ENCODE assay signal across 18 mouse cellular contexts in the genomic region with DNA sequence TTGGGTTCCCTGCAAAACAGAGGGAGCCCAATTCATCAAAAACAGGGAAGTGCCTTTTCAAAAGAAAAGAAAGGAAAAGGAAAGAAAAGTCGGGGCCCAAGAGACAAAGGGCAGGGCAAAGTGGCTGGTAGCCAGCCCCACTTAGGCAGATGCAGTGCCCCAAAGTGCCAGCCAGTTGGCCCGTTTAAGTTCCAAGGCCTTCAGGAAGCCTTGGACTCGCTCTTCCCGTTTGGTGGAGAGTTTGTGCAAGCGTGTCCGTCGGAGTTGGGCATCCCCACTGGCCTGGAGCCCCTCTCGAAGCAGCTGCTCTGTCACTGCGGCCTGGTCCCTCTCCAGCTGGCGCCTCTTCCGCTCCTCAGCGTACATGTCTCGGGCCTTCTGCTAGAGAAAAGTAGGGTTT. TPM values are rescaled to one million over a fixed set of nuclear protein-coding genes. Genes with fewer than 3 reads are reported as not detected.
A peak's percentile ranks its signal among the peaks of the same experiment; 100 is the strongest.
DNase-seq lines count a peak whose midpoint lies in the region; ATAC-seq and TF ChIP-seq lines count a peak whose summit lies in the region.
"Had no signal": no experiment of that assay in that cellular context is flagged by ENCODE, and none has a peak within 500 bp of the region (broad histone marks: within the 10 kb centered on the region; RNA-seq: fewer than 3 reads in every experiment).

No protein-coding gene starts in this region.

- no peak overlapping the region for H3K4me2 ChIP-seq in hindbrain, embryonic 16.5 days (ENCODE audit: low read length)
- H3K4me2 ChIP-seq: limb, embryonic 13.5 days had no signal

- H3K4me1 ChIP-seq in hindbrain, embryonic 16.5 days (ENCODE audit: control insufficient read depth, insufficient read depth, low read depth, low read length): peaks cover 36% of the 10 kb centered on the region

- peak; percentile 40 for DNase-seq in gastrocnemius, adult 2 months
- DNase-seq in gastrocnemius, adult 18-20 months (ENCODE audit: low spot score): no peak
- peak; percentile 41 for DNase-seq in right cerebral cortex, postnatal 4 days
- DNase-seq in right cerebral cortex, adult 18-20 months: no peak
- no peak for DNase-seq in Muller cell, postnatal 12 days (ENCODE audit: inconsistent ontology term)
- no peak for DNase-seq in kidney, postnatal 14 days
- no peak for DNase-seq in MN1 (ENCODE audit: low spot score)
- DNase-seq: B cell, adult 2 months; heart, adult 2 months; lung, adult 2 months; thymus, postnatal 4 days had no signal

- intact Hi-C loops in gastrocnemius, adult 2 months (cut with DNase I): no loop called here

- peaks cover 4% of the 10 kb centered on the region for H3K36me3 ChIP-seq in hindbrain, embryonic 16.5 days (ENCODE audit: control insufficient read depth, insufficient read depth, low read length)

- no peak overlapping the region for H3K9ac ChIP-seq in hindbrain, embryonic 16.5 days (ENCODE audit: low read depth, low read length)
- H3K9ac ChIP-seq: limb, embryonic 13.5 days had no signal

- no peaks in the 10 kb centered on the region for H3K27me3 ChIP-seq in hindbrain, embryonic 16.5 days (replicated peaks; ENCODE audit: control insufficient read depth, insufficient read depth, low read length)
- H3K27me3 ChIP-seq: limb, embryonic 13.5 days had no signal

- H3K9me3 ChIP-seq in hindbrain, embryonic 16.5 days (ENCODE audit: control insufficient read depth, low read length): no peaks in the 10 kb centered on the region
- H3K9me3 ChIP-seq: limb, embryonic 13.5 days had no signal

- no peak for ATAC-seq in hindbrain, embryonic 16.5 days

- H3K4me3 ChIP-seq in gastrocnemius, adult 2 months: no peak overlapping the region
- H3K4me3 ChIP-seq in hindbrain, embryonic 16.5 days (ENCODE audit: low read length): no peak overlapping the region
- H3K4me3 ChIP-seq: heart, adult 2 months; limb, embryonic 13.5 days had no signal

- no peak overlapping the region for H3K27ac ChIP-seq in gastrocnemius, adult 2 months
- H3K27ac ChIP-seq in hindbrain, embryonic 16.5 days (ENCODE audit: low read depth, low read length): peak overlapping the region; percentile 44
- H3K27ac ChIP-seq: heart, adult 2 months; limb, embryonic 13.5 days had no signal

- 50% methylated on average over 13 of the region's 13 CpGs for WGBS in hindbrain, embryonic 16.5 days

- TF ChIP-seq CTCF in gastrocnemius, adult 2 months (IDR thresholded peaks at IDR 0.05): no peak

RNA-seq across cellular contexts. Expression of a gene that starts 2.4 kb away (rescaled TPM):
- 10 to 100 TPM; 28.0 to 53.8 TPM for total RNA-seq in gastrocnemius, adult 2 months (2021)
- total RNA-seq in gastrocnemius, adult 18-20 months (2021): 10 to 100 TPM; 36.3 to 50.4 TPM
- polyA plus RNA-seq in hindbrain, embryonic 16.5 days (2015; fragmentation: Nextera tagmentation; extraction: Ambion mirVana): 909 and 1,029 TPM in 2 replicates

RNA-seq across cellular contexts. Expression of a gene that starts 29.8 kb away (rescaled TPM):
- total RNA-seq in gastrocnemius, adult 2 months (2021): 10 to 100 TPM; 10.8 to 11.6 TPM
- 1 to 10 TPM; 8.6 to 9.7 TPM for total RNA-seq in gastrocnemius, adult 18-20 months (2021)
- polyA plus RNA-seq in hindbrain, embryonic 16.5 days (2015; fragmentation: Nextera tagmentation; extraction: Ambion mirVana): 49.7 and 49.8 TPM in 2 replicates

RNA-seq across cellular contexts. Expression of a gene that starts 47.8 kb away (rescaled TPM):
- total RNA-seq in gastrocnemius, adult 2 months (2021): under 1 TPM; 0.08 to 0.28 TPM
- under 1 TPM; 0.30 to 0.43 TPM for total RNA-seq in gastrocnemius, adult 18-20 months (2021)
- polyA plus RNA-seq in hindbrain, embryonic 16.5 days (2015; fragmentation: Nextera tagmentation; extraction: Ambion mirVana): 0.16 and 0.35 TPM in 2 replicates
- total RNA-seq: adrenal gland, postnatal 36 days; heart, adult 2 months; heart, postnatal 25 days; layer of hippocampus, postnatal 14 days had no signal
- polyA plus RNA-seq: heart, adult 2 months; kidney, embryonic 14.5 days; small intestine, adult 2 months had no signal

Comparison
In these comparisons a context has a peak if more than half of its experiments do, and no peak if none do; other contexts are left out.
1. DNase-seq: peak in gastrocnemius, adult 2 months (single experiment) and right cerebral cortex, postnatal 4 days (single experiment); none in gastrocnemius, adult 18-20 months (single experiment), right cerebral cortex, adult 18-20 months (single experiment), Muller cell, postnatal 12 days (single experiment), kidney, postnatal 14 days (single experiment) and MN1 (single experiment).